ENCODE assay signal across 8 mouse cellular contexts in the genomic region with DNA sequence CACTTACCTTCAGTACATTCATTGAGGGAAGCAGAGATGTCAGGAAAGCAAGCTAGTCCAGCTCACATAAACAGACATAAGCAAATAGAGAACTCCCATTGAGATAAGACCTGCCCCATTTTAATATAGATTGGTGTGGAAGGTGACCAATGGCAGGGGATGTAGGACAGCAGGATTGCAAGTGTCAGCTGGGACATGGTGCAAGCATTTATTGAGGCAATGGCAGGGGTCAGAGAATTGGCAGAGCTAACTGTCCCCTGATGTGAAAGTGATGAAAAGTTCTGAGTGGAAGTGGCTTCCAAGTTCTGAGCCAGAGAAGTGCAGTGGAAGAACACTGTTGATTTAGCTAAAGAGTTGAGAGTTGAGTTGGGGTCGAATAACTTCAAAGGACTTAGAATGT. TPM values are rescaled to one million over a fixed set of nuclear protein-coding genes. Genes with fewer than 3 reads are reported as not detected.
DNase-seq lines count a peak whose midpoint lies in the region; ATAC-seq lines count a peak whose summit lies in the region.

A gene (minus strand): TSS at position 105 of the 400 bp plus-strand sequence.

- H3K4me2 ChIP-seq in kidney, embryonic 15.5 days, result no peak within 1 kb of the TSS
- no peak within 1 kb of the TSS for H3K4me2 ChIP-seq in hindbrain, embryonic 16.5 days (ENCODE audit: low read length)
- no peak within 1 kb of the TSS for H3K4me2 ChIP-seq in midbrain, embryonic 11.5 days

- no peaks in the 10 kb centered on the region for H3K36me3 ChIP-seq in kidney, embryonic 15.5 days
- no peaks in the 10 kb centered on the region for H3K36me3 ChIP-seq in hindbrain, embryonic 16.5 days (ENCODE audit: control insufficient read depth, insufficient read depth, low read length)
- no peaks in the 10 kb centered on the region for H3K36me3 ChIP-seq in midbrain, embryonic 11.5 days (ENCODE audit: control insufficient read depth, insufficient read depth, low read length)

- no peak within 1 kb of the TSS for H3K27ac ChIP-seq in kidney, embryonic 15.5 days
- no peak within 1 kb of the TSS for H3K27ac ChIP-seq in hindbrain, embryonic 16.5 days (ENCODE audit: low read depth, low read length)
- no peak within 1 kb of the TSS for H3K27ac ChIP-seq in midbrain, embryonic 11.5 days (ENCODE audit: low read depth, low read length)

- no peak for ATAC-seq in kidney, embryonic 15.5 days (replicated peaks; ENCODE audit: low FRiP score)
- ATAC-seq in hindbrain, embryonic 16.5 days, result no peak
- ATAC-seq in midbrain, embryonic 11.5 days (ENCODE audit: low FRiP score), result no peak

- peaks cover 10% of the 10 kb centered on the region for H3K4me1 ChIP-seq in kidney, embryonic 15.5 days
- H3K4me1 ChIP-seq in hindbrain, embryonic 16.5 days (ENCODE audit: control insufficient read depth, insufficient read depth, low read depth, low read length), result peaks cover 6% of the 10 kb centered on the region
- H3K4me1 ChIP-seq in midbrain, embryonic 11.5 days (ENCODE audit: control insufficient read depth, insufficient read depth, low read length), result peaks cover 3% of the 10 kb centered on the region

- 81% methylated on average over 1 of the region's 1 CpGs for WGBS in kidney, embryonic 15.5 days
- 94% methylated on average over 1 of the region's 1 CpGs for WGBS in hindbrain, embryonic 16.5 days
- WGBS in midbrain, embryonic 11.5 days, result 78% methylated on average over 1 of the region's 1 CpGs

- DNase-seq in kidney, adult 11 months, result no peak
- DNase-seq in adrenal gland, adult 2 months, result no peak
- no peak for DNase-seq in gastrocnemius, adult 8-10 months (ENCODE audit: low spot score in 2 of 2)
- DNase-seq in midbrain, embryonic 11.5 days (ENCODE audit: low spot score, missing footprints), result no peak
- DNase-seq in ovary, postnatal 10 days (ENCODE audit: low spot score), result no peak
- no peak for DNase-seq in c-Kit-positive CD71-positive TER-119-positive erythroid progenitor cells, embryonic 14.5 days (ENCODE audit: low spot score)

- no peak within 1 kb of the TSS for H3K9ac ChIP-seq in kidney, embryonic 15.5 days
- H3K9ac ChIP-seq in hindbrain, embryonic 16.5 days (ENCODE audit: low read depth, low read length), result no peak within 1 kb of the TSS
- H3K9ac ChIP-seq in midbrain, embryonic 11.5 days (ENCODE audit: low read length), result no peak within 1 kb of the TSS

- no peaks in the 10 kb centered on the region for H3K27me3 ChIP-seq in kidney, embryonic 15.5 days
- no peaks in the 10 kb centered on the region for H3K27me3 ChIP-seq in hindbrain, embryonic 16.5 days (replicated peaks; ENCODE audit: control insufficient read depth, insufficient read depth, low read length)
- H3K27me3 ChIP-seq in midbrain, embryonic 11.5 days (ENCODE audit: control insufficient read depth, insufficient read depth, low read length), result no peaks in the 10 kb centered on the region

- no peak within 1 kb of the TSS for H3K4me3 ChIP-seq in kidney, embryonic 15.5 days (replicated peaks)
- H3K4me3 ChIP-seq in hindbrain, embryonic 16.5 days (ENCODE audit: low read length), result no peak within 1 kb of the TSS
- H3K4me3 ChIP-seq in midbrain, embryonic 11.5 days (ENCODE audit: low read depth, low read length), result no peak within 1 kb of the TSS

- no peaks in the 10 kb centered on the region for H3K9me3 ChIP-seq in kidney, embryonic 15.5 days (replicated peaks)
- H3K9me3 ChIP-seq in hindbrain, embryonic 16.5 days (ENCODE audit: control insufficient read depth, low read length), result no peaks in the 10 kb centered on the region
- no peaks in the 10 kb centered on the region for H3K9me3 ChIP-seq in midbrain, embryonic 11.5 days (ENCODE audit: control insufficient read depth, low read length)

RNA-seq across cellular contexts. Expression of the gene that starts here (rescaled TPM):
- 35.7 and 39.2 TPM in 2 replicates for polyA plus RNA-seq in kidney, embryonic 15.5 days (2015; fragmentation: Nextera tagmentation; extraction: Ambion mirVana)
- 10 to 100 TPM; 41.5 to 59.7 TPM for total RNA-seq in adrenal gland, adult 2 months (2021)
- 6.9 and 7.2 TPM in 2 replicates for polyA plus RNA-seq in adrenal gland, adult 2 months (2012; rRNA removed)
- total RNA-seq in gastrocnemius, adult 8-10 months (2022), result 10 to 100 TPM; 64.2 to 79.1 (median 72.1) TPM
- 39.8 and 46.8 TPM in 2 replicates for polyA plus RNA-seq in hindbrain, embryonic 16.5 days (2015; fragmentation: Nextera tagmentation; extraction: Ambion mirVana)
- polyA plus RNA-seq in midbrain, embryonic 11.5 days (2014; fragmentation: Nextera tagmentation; extraction: Ambion mirVana), result 16.9 and 17.8 TPM in 2 replicates
